Mouse (Mus musculus): ENCODE results near the gene Slc12a3.

GRCm38 (mm10) chr8:94370839-94371238, 41.8 kb downstream of the Slc12a3 start:
- no peak for TF ChIP-seq CTCF (IDR thresholded peaks at IDR 0.05; ENCODE audit: extremely low read depth, insufficient read depth, insufficient read length, insufficient replicate concordance)
- TF ChIP-seq POLR2A (IDR thresholded peaks at IDR 0.05; ENCODE audit: low read depth, low read length): no peak

All from spleen, adult 2 months (tissue).